Mouse (Mus musculus) forebrain, embryonic 16.5 days (tissue): ENCODE data around the gene Exoc3l. TPM values are rescaled to one million over a fixed set of nuclear protein-coding genes. Genes with fewer than 3 reads are reported as not detected.
A peak's percentile ranks its signal among the peaks of the same experiment; 100 is the strongest.

Source experiments
- ATAC-seq: fragments of 200-750 bp; cut with Nextera tagmentation; 2 replicates; pipeline ENCODE4 v1.8.0; 2017; ENCODE audit warnings: mild to moderate bottlenecking, moderate library complexity
- H3K27ac ChIP-seq: fragments of 300-500 bp; sonication (generic); 2 replicates; pipeline ENCODE4 v1.5.1; 2014; ENCODE audit warnings: low read length, control low read depth
- H3K27me3 ChIP-seq: fragments of 300-500 bp; sonication (generic); replicated peaks from 2 replicates; pipeline ENCODE4 v1.6.1; 2014; ENCODE audit warnings: low read length; ENCODE audit not compliant: control insufficient read depth, insufficient read depth
- H3K36me3 ChIP-seq: fragments of 300-500 bp; sonication (generic); 2 replicates; pipeline ENCODE4 v1.6.1; 2014; ENCODE audit not compliant: control insufficient read depth, insufficient read depth
- H3K4me1 ChIP-seq: fragments of 300-500 bp; sonication (generic); replicated peaks from 2 replicates; pipeline ENCODE4 v1.6.1; 2014; ENCODE audit warnings: low read length; ENCODE audit not compliant: control insufficient read depth, insufficient read depth
- H3K4me2 ChIP-seq: fragments of 300-500 bp; sonication (generic); 2 replicates; pipeline ENCODE4 v1.6.1; 2014; ENCODE audit warnings: mild to moderate bottlenecking, low read length, control low read depth
- H3K4me3 ChIP-seq: fragments of 300-500 bp; sonication (generic); replicated peaks from 2 replicates; pipeline ENCODE4 v1.5.1; 2014; ENCODE audit warnings: mild to moderate bottlenecking, low read length, control low read depth
- H3K9ac ChIP-seq: fragments of 300-500 bp; sonication (generic); replicated peaks from 2 replicates; pipeline ENCODE4 v1.6.1; 2014; ENCODE audit warnings: low read depth, low read length, control low read depth
- H3K9me3 ChIP-seq: fragments of 300-500 bp; sonication (generic); 2 replicates; pipeline ENCODE4 v1.6.1; 2016; ENCODE audit warnings: low read length; ENCODE audit not compliant: control insufficient read depth
- WGBS: fragments of 180-500 bp; shearing (Covaris S2); extraction: QIAGEN DNeasy Blood & Tissue Kit; methylation state at CpG from one replicate; pipeline ENCODE4 v1.1.7; 2014; 5-methylcytosine and 5-hydroxymethylcytosine counted together
- polyA plus RNA-seq: library from polyadenylated mRNA; unstranded; fragments of >200 nt; fragmentation: Nextera tagmentation; extraction: Ambion mirVana; gene quantifications from 2 replicates; pipeline ENCODE4 v1.2.1, GENCODE M21; 2015

Gene Exoc3l
- polyA plus RNA-seq, 1 experiment from 2014 or later = 12.9 TPM

DNA sequence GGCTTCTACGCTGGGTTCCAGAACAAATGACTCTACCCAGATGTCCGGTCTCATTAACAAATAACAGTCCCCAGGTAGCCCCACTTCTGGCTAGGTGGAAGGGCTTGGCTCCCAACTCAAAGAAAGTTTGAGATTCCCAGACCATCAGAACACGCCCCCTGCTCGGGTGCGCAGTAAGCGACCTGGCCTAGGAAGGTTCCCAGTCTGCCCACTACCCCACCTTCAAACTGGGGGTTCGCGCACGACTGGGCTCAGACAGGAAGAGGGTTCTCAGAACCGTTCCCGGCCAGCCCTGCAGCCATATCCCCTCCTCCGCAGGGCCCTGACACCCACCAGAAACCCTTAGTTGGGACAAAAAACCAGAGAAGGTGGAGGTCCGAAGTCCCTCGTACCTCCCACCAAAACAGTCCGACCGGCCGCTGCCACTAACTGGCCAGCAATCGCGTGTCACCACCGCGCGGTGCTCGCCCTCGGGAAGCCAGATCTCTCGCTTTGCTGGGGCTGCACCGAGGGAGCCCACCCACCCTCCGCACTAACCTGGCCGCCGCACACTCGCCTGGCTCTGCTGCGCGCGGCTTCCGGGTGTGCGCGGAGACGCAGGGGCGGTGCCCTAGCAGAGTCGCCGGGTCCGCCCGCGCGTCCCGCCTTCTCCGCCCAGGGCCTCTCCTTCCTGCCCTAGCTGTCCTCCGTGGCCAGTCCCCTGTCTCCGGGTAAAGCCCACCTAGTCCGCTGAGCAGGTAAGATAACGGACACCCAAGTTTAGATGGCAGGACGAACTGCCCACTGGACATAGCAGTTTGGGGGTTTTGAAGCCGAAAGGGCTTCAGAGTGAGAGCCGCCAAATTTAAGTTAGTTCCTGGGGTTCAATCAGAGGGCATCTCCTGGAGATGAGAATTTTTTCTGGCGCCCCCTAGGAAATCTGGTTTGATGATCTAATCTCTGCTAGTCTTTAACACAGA is 31.6 kb downstream of the Exoc3l start, which contains the start of the genes Tradd and Fbxl8:
Tradd (minus strand) TSS at position 586 of the 959 bp plus-strand sequence.
Fbxl8 (plus strand) TSS at position 625 of the 959 bp plus-strand sequence.
- Histone ChIP-seq H3K36me3 (no peaks in the 10 kb centered on the region), H3K27ac (no peak within 1 kb of the TSS), H3K4me3 (peak within 1 kb of the TSS; percentile 73), H3K9ac (peak within 1 kb of the TSS; percentile 73), H3K9me3 (peaks cover 5% of the 10 kb centered on the region), H3K4me1 (peaks cover 29% of the 10 kb centered on the region), H3K4me2 (peak within 1 kb of the TSS; percentile 89), H3K27me3 (peaks cover 78% of the 10 kb centered on the region)
- under 1% methylated on average over 48 of the region's 54 CpGs for WGBS
- ATAC-seq = peak; percentile 34

DNA sequence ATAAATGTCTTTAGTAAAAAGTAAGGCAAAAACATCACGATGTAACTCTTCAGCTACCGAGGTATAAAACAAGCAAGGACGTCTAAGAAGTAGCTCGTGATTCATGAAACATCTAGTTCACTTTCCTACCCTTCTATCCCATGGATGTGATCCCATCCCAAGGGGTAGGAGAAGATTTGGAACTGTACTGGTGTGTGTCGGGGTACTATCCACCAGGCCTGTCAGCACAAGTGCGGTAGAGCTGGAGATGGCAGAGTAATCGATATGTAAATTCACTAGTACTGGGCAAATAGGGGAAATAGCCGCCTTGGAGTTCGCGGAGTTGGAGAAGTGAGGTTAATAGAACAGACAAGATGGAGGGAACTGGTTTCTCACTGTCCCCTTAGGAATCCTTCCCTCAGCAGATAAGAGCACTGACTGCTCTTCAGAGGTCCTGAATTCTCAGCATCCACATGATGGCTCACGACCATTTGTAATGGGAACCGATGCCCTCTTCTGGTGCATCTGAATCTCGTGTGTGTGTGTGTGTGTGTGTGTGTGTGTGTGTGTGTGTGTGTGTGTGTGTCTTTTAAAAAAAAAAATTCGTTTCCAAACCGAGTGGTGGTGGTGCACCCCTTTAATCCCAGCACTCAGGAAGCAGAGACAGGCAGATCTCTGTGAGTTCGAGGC is 32.5 kb downstream of the Exoc3l start:
- Histone ChIP-seq H3K9me3 (peaks cover 5% of the 10 kb centered on the region), H3K27ac (no peak overlapping the region), H3K4me2 (no peak overlapping the region), H3K27me3 (peaks cover 78% of the 10 kb centered on the region), H3K9ac (no peak overlapping the region), H3K36me3 (no peaks in the 10 kb centered on the region), H3K4me1 (peaks cover 29% of the 10 kb centered on the region), H3K4me3 (no peak overlapping the region; the same call in 1 of the 2 replicates)
- no peak for ATAC-seq
- 38% methylated on average over 16 of the region's 16 CpGs for WGBS

DNA sequence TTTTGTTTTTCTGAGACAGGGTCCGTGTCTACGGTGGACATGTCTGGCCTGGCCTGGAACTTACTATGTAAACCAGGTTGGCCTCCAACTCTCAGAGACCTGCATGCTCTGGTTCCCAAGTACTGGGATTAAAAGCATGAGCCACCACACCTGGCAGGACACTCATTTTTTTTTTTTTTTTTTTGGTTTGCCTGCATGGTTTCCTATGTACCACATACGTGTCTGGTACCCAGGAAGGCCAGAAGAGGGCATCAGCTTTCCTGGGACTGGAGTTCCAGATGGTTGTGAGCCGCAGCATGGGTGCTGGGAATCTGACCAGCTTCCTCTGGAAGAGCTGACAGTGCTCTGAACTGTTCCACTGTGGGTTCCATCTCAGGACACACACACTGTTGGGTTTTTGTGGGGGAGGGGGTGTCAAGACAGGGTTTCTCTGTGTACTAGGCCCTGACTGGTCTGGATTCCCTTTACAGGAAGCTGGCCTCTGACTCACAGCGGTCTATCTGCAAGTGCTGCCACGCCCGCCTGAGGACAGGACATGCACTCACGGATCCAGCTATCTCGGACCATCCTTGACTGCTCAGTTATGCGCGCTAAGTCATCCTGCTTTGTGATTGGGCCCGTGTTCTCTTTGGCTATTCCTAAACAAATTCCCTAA is 34.4 kb downstream of the Exoc3l start:
- Histone ChIP-seq H3K9me3 (peaks cover 5% of the 10 kb centered on the region), H3K27me3 (peaks cover 66% of the 10 kb centered on the region), H3K4me1 (peaks cover 24% of the 10 kb centered on the region), H3K4me3 (no peak overlapping the region), H3K4me2 (no peak overlapping the region), H3K9ac (no peak overlapping the region), H3K36me3 (no peaks in the 10 kb centered on the region), H3K27ac (no peak overlapping the region)
- 87% methylated on average over 12 of the region's 12 CpGs for WGBS
- no peak for ATAC-seq

DNA sequence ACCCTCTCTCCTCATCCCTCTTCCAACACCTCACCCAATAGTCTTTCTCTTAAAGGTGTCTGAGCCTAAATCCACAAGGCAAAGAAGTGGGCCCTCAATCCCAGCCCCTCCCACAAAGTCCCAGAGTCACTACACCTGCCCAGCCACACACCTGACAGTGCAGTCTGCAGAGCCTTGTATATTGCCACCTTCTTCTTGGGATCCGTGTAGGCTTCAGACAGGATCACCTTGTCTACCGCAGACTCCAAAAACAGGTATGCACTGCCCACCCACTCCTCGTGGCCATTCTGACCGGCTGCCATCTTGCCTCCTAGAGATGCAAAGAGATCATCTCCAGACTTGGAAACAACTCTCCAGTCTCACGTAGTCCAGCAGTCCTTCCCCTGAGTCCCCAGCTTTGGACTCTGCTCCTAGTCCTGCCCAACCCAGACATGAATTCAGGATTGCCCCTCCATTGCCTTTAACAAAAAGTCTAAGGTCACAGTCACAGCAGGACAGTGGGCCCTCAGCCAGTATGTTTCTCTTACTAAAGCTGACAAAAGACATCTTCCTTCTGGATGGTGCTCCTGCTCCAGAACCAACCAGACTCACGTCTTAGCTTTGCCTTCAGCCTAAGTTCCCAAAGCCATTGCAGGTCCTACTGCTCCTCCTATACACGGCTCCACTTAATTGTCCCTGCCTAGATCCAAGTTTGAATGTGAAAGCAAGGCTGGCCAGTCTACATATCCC is 35.4 kb downstream of the Exoc3l start:
- no peak overlapping the region for H3K27ac ChIP-seq
- H3K4me3 ChIP-seq = no peak overlapping the region
- peaks cover 2% of the 10 kb centered on the region; the same call in 1 of the 2 replicates for H3K9me3 ChIP-seq
- no peaks in the 10 kb centered on the region for H3K36me3 ChIP-seq
- ATAC-seq = no peak
- H3K4me1 ChIP-seq = peaks cover 24% of the 10 kb centered on the region
- 58% methylated on average over 7 of the region's 7 CpGs for WGBS
- no peak overlapping the region for H3K4me2 ChIP-seq
- H3K27me3 ChIP-seq = peaks cover 60% of the 10 kb centered on the region
- no peak overlapping the region for H3K9ac ChIP-seq

DNA sequence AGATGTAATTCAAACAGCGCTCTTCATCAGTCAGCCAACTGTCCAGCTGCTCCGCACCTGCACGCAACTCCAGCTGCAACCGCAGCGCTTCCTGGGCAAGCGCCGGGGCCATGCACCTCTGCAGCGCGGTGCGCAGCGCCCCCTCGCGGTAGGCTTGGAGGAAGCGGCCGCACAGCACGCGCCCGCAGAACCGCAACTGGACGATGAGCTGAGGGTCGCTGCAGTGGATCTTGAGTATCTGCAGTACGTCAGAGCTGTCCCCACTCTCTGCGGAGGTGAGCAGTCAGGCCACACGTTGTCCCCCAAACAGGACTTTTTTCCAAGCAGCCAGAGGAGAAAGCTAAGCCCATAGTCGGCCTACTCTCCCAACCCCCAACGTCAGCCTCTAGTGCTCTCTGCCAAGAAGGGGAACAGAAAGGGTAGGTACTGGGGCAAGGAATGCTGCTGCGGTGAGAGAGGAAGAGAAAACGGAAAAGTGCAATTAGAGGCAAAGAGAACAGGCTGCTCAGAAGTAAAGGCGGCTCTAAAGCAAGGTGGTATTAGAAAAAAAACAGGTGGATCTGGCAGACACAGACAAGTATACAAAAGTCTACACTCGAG is 36.1 kb downstream of the Exoc3l start:
- peak overlapping the region; percentile 55 for H3K4me2 ChIP-seq
- peaks cover 2% of the 10 kb centered on the region; the same call in 1 of the 2 replicates for H3K9me3 ChIP-seq
- 0 out of 2 replicates have a peak overlapping the region, but pooled peaks have one; percentile 13 for H3K9ac ChIP-seq
- peak; percentile 56 for ATAC-seq
- peaks cover 24% of the 10 kb centered on the region for H3K4me1 ChIP-seq
- H3K36me3 ChIP-seq = no peaks in the 10 kb centered on the region
- H3K4me3 ChIP-seq = peak overlapping the region; percentile 35
- peaks cover 58% of the 10 kb centered on the region for H3K27me3 ChIP-seq
- 3% methylated on average over 30 of the region's 30 CpGs for WGBS
- no peak overlapping the region for H3K27ac ChIP-seq

DNA sequence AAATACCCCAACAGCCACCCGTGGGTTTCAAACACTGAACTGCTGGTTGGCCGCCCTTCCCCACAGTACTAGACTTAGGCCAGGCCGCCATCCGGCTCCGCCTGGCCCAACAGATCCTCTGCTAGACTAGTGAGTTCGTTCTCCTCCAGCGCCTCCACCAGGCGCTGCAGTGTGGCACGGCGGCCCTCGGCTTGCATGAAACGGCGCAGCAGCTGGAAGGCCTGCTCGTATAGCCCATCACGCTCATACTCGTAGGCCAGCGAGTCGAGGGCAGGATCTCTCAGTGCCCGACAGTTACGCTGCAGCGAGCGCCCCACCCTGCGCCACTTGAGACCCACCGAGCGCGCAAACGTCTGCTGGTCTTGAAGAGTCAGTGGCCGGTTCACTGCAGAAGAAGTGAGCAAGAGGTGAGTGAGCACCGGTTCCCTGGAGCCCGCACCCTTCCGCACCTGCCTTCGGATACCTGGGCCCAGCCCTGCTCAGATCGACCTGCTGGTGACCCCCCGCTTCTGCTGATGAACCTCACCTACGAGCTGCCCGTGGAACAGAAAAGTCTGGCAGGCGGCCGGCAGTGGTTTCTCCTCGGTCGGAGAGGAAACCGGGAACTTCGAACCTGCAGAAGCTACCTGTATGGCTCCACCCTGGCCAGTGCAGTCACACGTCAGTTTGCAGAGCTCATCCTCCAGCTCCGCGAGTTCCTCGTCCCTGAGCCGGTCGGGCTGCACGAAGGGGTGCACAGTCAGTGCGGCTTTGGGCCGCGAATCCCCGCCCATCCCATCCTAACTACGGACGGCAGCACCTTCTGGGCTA is 36.8 kb downstream of the Exoc3l start:
- Histone ChIP-seq H3K4me1 (peaks cover 22% of the 10 kb centered on the region), H3K4me2 (peak overlapping the region; percentile 55), H3K27me3 (peaks cover 55% of the 10 kb centered on the region), H3K27ac (no peak overlapping the region), H3K9me3 (peaks cover 2% of the 10 kb centered on the region; the same call in 1 of the 2 replicates), H3K9ac (peak overlapping the region; percentile 13; the same call in 1 of the 2 replicates), H3K36me3 (no peaks in the 10 kb centered on the region), H3K4me3 (peak overlapping the region; percentile 35)
- WGBS = 1% methylated on average over 55 of the region's 55 CpGs
- peak; percentile 35 for ATAC-seq

DNA sequence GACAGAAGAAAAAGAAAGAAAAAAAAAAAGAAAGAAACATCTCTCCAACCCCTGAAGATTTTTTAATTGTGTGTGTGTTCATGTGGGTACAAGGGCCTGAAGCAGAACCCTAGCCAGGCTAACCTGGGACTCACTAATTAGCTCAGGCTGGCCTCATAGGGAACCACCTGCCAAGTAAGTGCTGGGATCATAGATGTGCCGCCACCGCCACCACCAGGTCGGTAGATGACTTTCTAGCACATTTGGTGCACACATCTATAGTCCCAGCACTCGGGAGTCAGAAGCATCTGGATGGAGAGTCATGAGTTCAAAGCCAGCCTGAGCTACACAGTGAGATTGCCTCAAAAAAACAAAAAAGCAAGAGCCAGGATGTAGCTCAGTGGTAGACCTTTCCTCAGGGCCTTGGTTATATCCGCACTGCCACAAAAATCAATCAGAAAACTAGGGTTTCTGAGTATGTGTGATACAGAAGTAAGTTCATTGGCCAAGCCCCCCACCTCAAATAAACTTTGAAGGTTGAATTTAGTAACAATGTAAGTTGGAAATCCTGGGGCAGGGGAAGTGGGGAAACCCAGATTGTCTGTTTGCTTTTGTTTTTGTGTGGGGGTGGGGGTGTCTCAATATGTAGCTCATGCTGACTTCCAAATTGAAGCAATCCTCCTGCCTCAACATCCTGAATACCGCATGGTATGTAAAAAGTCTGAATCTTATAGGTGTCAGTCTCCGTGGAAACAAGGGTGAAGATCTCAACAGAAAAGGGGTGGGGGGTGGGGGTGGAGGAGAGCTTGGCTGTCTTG is 38.4 kb downstream of the Exoc3l start:
- ATAC-seq = no peak
- no peak overlapping the region for H3K4me3 ChIP-seq
- peaks cover 51% of the 10 kb centered on the region for H3K27me3 ChIP-seq
- peaks cover 24% of the 10 kb centered on the region for H3K4me1 ChIP-seq
- H3K4me2 ChIP-seq = no peak overlapping the region
- no peak overlapping the region for H3K9ac ChIP-seq
- peaks cover 2% of the 10 kb centered on the region; the same call in 1 of the 2 replicates for H3K9me3 ChIP-seq
- 68% methylated on average over 7 of the region's 7 CpGs for WGBS
- H3K27ac ChIP-seq = no peak overlapping the region
- no peaks in the 10 kb centered on the region for H3K36me3 ChIP-seq
